Mouse (Mus musculus): ENCODE data around the gene Wdr3. TPM values are rescaled to one million over a fixed set of nuclear protein-coding genes. Genes with fewer than 3 reads are reported as not detected.

Gene Wdr3
- polyA plus RNA-seq, 1 experiment from 2014 or later: 37.2 TPM

Other genes starting within 250 kb of the Wdr3 start
- gene Gdap2, start within 50 bp of the Wdr3 start, polyA plus RNA-seq (2014; fragmentation: Nextera tagmentation; extraction: Ambion mirVana): 43.1 and 44.9 TPM in 2 replicates

All from midbrain, embryonic 14.5 days (tissue).